Mouse (Mus musculus): Measurements from ENCODE around the gene Ccdc12.

The Ccdc12 gene

GRCm38 (mm10) chr9:110649775-110650174 is 6.5 kb upstream of the Ccdc12 start:
- no peak for DNase-seq

GRCm38 (mm10) chr9:110651931-110652722 is 4.2 kb upstream of the Ccdc12 start:
- no peak for DNase-seq

GRCm38 (mm10) chr9:110652963-110653654 is 3.2 kb upstream of the Ccdc12 start:
- DNase-seq = no peak

- DNase-seq = peak; percentile 85
Observed at GRCm38 (mm10) chr9:110653655-110654461, 2.4 kb upstream of the Ccdc12 start, which contains the start of gene Nbeal2. Gene Nbeal2 (minus strand): TSS chr9:110654161.

GRCm38 (mm10) chr9:110654726-110655650 is 1.3 kb upstream of the Ccdc12 start:
- DNase-seq = no peak

- no peak for DNase-seq
Observed at GRCm38 (mm10) chr9:110655651-110656007, 674 bp upstream of the Ccdc12 start.

- no peak for DNase-seq
Observed at GRCm38 (mm10) chr9:110657474-110658078, 1.3 kb downstream of the Ccdc12 start.

GRCm38 (mm10) chr9:110659521-110659920 is 3.2 kb downstream of the Ccdc12 start:
- no peak for DNase-seq

- no peak for DNase-seq
Observed at GRCm38 (mm10) chr9:110660208-110660607, 3.9 kb downstream of the Ccdc12 start.

GRCm38 (mm10) chr9:110660856-110661612 is 4.7 kb downstream of the Ccdc12 start:
- no peak for DNase-seq

GRCm38 (mm10) chr9:110662844-110663243 is 6.5 kb downstream of the Ccdc12 start:
- no peak for DNase-seq

GRCm38 (mm10) chr9:110665912-110666311 is 9.6 kb downstream of the Ccdc12 start:
- DNase-seq = no peak

GRCm38 (mm10) chr9:110666374-110666773 is 10.1 kb downstream of the Ccdc12 start:
- no peak for DNase-seq

- no peak for DNase-seq
Observed at GRCm38 (mm10) chr9:110667219-110667836, 11.0 kb downstream of the Ccdc12 start.

- DNase-seq = no peak
Observed at GRCm38 (mm10) chr9:110668601-110669293, 12.4 kb downstream of the Ccdc12 start.

- DNase-seq = no peak
Observed at GRCm38 (mm10) chr9:110669785-110670184, 13.5 kb downstream of the Ccdc12 start.

- no peak for DNase-seq
Observed at GRCm38 (mm10) chr9:110672462-110673106, 16.3 kb downstream of the Ccdc12 start.

GRCm38 (mm10) chr9:110673107-110673752 is 16.9 kb downstream of the Ccdc12 start:
- no peak for DNase-seq

- DNase-seq = no peak
Observed at GRCm38 (mm10) chr9:110676492-110676911, 20.2 kb downstream of the Ccdc12 start.

All from cerebellum, adult 8-10 months (tissue).